Mouse (Mus musculus): Measurements from ENCODE around the gene Gm10644.

Gene Gm10644

GRCm38 (mm10) chr8:83980845-83981244, 25.8 kb upstream of the Gm10644 start:
- no peak for DNase-seq (ENCODE audit: low spot score)

- DNase-seq (ENCODE audit: low spot score) = no peak
Observed at GRCm38 (mm10) chr8:83980250-83980649, 25.2 kb upstream of the Gm10644 start.

GRCm38 (mm10) chr8:83978200-83978599, 23.2 kb upstream of the Gm10644 start:
- DNase-seq (ENCODE audit: low spot score) = no peak

- no peak for DNase-seq (ENCODE audit: low spot score)
Observed at GRCm38 (mm10) chr8:83977646-83978045, 22.6 kb upstream of the Gm10644 start.

GRCm38 (mm10) chr8:83976779-83977350, 21.9 kb upstream of the Gm10644 start:
- DNase-seq (ENCODE audit: low spot score) = no peak

GRCm38 (mm10) chr8:83976101-83976630, 21.2 kb upstream of the Gm10644 start:
- no peak for DNase-seq (ENCODE audit: low spot score)

- no peak for DNase-seq (ENCODE audit: low spot score)
Observed at GRCm38 (mm10) chr8:83974521-83974920, 19.5 kb upstream of the Gm10644 start.

- no peak for DNase-seq (ENCODE audit: low spot score)
Observed at GRCm38 (mm10) chr8:83973161-83974031, 18.4 kb upstream of the Gm10644 start.

- DNase-seq (ENCODE audit: low spot score) = peak; percentile 93
Observed at GRCm38 (mm10) chr8:83972150-83973120, 17.4 kb upstream of the Gm10644 start, which contains the start of gene Prkaca. Gene Prkaca, plus strand, starts transcription at chr8:83972993.

- no peak for DNase-seq (ENCODE audit: low spot score)
Observed at GRCm38 (mm10) chr8:83971661-83972060, 16.7 kb upstream of the Gm10644 start.

- no peak for DNase-seq (ENCODE audit: low spot score)
Observed at GRCm38 (mm10) chr8:83971121-83971520, 16.1 kb upstream of the Gm10644 start.

GRCm38 (mm10) chr8:83967701-83968100, 12.7 kb upstream of the Gm10644 start:
- no peak for DNase-seq (ENCODE audit: low spot score)

GRCm38 (mm10) chr8:83964015-83964765, 9.2 kb upstream of the Gm10644 start:
- no peak for DNase-seq (ENCODE audit: low spot score)

GRCm38 (mm10) chr8:83956789-83957188, 1.8 kb upstream of the Gm10644 start:
- DNase-seq (ENCODE audit: low spot score) = no peak

GRCm38 (mm10) chr8:83955958-83956218, 883 bp upstream of the Gm10644 start:
- DNase-seq (ENCODE audit: low spot score) = no peak

- no peak for DNase-seq (ENCODE audit: low spot score)
Observed at GRCm38 (mm10) chr8:83954749-83955105, 278 bp downstream of the Gm10644 start.

- DNase-seq (ENCODE audit: low spot score) = no peak
Observed at GRCm38 (mm10) chr8:83945540-83945939, 9.5 kb downstream of the Gm10644 start.

- no peak for DNase-seq (ENCODE audit: low spot score)
Observed at GRCm38 (mm10) chr8:83942446-83942845, 12.6 kb downstream of the Gm10644 start.

- DNase-seq (ENCODE audit: low spot score) = no peak
Observed at GRCm38 (mm10) chr8:83941066-83941677, 13.8 kb downstream of the Gm10644 start.

GRCm38 (mm10) chr8:83938330-83938729, 16.7 kb downstream of the Gm10644 start:
- no peak for DNase-seq (ENCODE audit: low spot score)

- DNase-seq (ENCODE audit: low spot score) = no peak
Observed at GRCm38 (mm10) chr8:83937645-83938044, 17.4 kb downstream of the Gm10644 start.

Data from ovary, postnatal 14 days (tissue).